Mouse (Mus musculus): ENCODE measurements around the gene Gm9049. TPM values are rescaled to one million over a fixed set of nuclear protein-coding genes. Genes with fewer than 3 reads are reported as not detected.
"Not testable (repeated sequence)": the region's sequence is repeated elsewhere in the genome, so short reads cannot be mapped to it uniquely, and the experiment has no call there.

Gm9049 gene
- 0.09 TPM in 1 of 2 replicates, not detected in the other for polyA plus RNA-seq (2016; fragmentation: Nextera tagmentation; extraction: Ambion mirVana)

DNA sequence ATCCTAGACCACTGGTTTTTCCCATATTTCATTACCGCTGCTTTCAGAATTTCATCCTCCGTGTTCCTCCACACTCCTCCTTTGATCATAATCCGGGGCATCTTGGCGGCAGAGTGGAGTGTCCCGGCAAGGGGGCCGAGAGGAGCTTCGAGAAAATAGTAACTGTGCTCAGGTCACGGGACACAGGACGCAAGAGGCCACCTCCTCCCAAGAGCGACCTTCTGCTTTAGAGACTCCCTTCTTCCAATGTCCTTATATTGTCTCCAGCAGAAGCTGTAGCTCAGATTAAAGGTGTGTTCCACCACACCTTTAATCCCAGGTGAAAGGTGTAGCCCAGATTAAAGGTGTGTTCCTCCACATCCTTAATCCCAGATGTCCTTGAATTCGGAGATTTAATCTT is at the start of gene Gm9049:
Gene Gm9049, minus strand, starts transcription at position 101 of the 400 bp plus-strand sequence.
- not testable (repeated sequence) for H3K27ac ChIP-seq; H3K27me3 ChIP-seq (ENCODE audit: insufficient read depth, poor library complexity, severe bottlenecking); H3K4me1 ChIP-seq (replicated peaks); H3K4me3 ChIP-seq; DNase-seq (ENCODE audit: low spot score); H3K36me3 ChIP-seq; H3K9me3 ChIP-seq
- WGBS = 100% methylated on average over 1 of the region's 11 CpGs

GRCm38 (mm10) chr10:118399917-118400316 is 46.0 kb upstream of the Gm9049 start:
- no peak for DNase-seq (ENCODE audit: low spot score)
- Histone ChIP-seq H3K9me3 (no peaks in the 10 kb centered on the region), H3K4me1 (replicated peaks) (no peaks in the 10 kb centered on the region), H3K36me3 (no peaks in the 10 kb centered on the region), H3K27ac (no peak overlapping the region), H3K27me3 (ENCODE audit: insufficient read depth, poor library complexity, severe bottlenecking) (no peaks in the 10 kb centered on the region), H3K4me3 (no peak overlapping the region)
- WGBS = 88% methylated on average over 16 of the region's 16 CpGs

DNA sequence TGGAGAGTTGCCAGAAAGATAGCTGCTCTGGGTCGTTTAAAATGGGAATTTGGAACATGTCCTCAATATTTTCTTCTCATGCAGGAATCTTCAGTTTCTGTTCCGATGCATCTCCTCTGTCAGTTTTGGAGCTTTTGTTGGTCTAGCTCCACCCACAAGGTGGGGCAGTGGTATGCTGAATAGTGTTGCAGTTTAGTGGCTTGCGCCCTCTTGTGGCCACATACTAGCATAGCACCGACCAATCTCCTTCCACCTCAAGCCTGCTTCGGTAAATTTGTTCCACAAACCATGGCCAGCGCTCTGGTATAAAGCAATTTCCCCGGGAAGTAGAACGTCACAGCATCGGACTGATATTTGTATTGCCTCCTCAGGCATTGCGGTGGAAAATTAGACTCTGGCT is 16.5 kb upstream of the Gm9049 start:
- H3K9me3 ChIP-seq = no peaks in the 10 kb centered on the region
- 0 out of 2 replicates have a peak overlapping the region, but pooled peaks have one; percentile 29 for H3K27ac ChIP-seq
- DNase-seq (ENCODE audit: low spot score) = peak; percentile 85
- no peaks in the 10 kb centered on the region for H3K27me3 ChIP-seq (ENCODE audit: insufficient read depth, poor library complexity, severe bottlenecking)
- 15% methylated on average over 10 of the region's 10 CpGs for WGBS
- H3K4me1 ChIP-seq (replicated peaks) = no peaks in the 10 kb centered on the region
- H3K36me3 ChIP-seq = no peaks in the 10 kb centered on the region
- H3K4me3 ChIP-seq = 0 out of 2 replicates have a peak overlapping the region, but pooled peaks have one; percentile 13

DNA sequence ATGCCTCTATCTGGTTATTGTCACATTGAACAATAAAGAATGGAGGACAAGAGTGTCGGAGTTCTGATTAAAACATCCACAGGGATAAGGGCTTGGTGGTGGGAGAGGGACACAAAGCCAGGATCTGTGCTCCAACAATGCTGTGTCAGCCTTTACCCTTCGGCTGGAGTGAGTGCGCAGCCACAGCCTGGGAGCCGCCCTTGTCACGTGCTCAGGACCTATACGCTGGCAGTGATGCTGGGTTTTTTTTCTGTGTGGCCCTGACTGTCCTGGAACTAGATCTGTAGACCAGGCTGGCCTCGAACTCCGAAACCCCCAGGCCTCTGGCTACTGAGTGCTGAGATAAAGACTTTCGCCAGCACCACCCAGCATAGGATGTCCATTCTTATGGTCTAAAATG is 15.6 kb upstream of the Gm9049 start:
- no peak overlapping the region for H3K27ac ChIP-seq
- H3K36me3 ChIP-seq = no peaks in the 10 kb centered on the region
- no peak for DNase-seq (ENCODE audit: low spot score)
- WGBS = 86% methylated on average over 9 of the region's 9 CpGs
- no peak overlapping the region for H3K4me3 ChIP-seq
- H3K9me3 ChIP-seq = no peaks in the 10 kb centered on the region
- no peaks in the 10 kb centered on the region for H3K4me1 ChIP-seq (replicated peaks)
- H3K27me3 ChIP-seq (ENCODE audit: insufficient read depth, poor library complexity, severe bottlenecking) = no peaks in the 10 kb centered on the region

DNA sequence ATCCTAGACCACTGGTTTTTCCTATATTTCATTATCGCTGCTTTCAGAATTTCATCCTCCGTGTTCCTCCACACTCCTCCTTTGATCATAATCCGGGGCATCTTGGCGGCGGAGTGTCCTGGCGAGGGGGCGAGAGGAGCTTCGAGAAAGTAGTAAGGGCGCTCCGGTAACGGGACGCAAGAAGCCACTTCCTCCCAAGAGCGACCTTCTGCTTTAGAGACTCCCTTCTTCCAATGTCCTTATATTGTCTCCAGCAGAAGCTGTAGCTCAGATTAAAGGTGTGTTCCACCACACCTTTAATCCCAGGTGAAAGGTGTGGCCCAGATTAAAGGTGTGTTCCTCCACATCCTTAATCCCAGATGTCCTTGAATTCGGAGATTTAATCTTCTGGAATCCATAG is 5.3 kb downstream of the Gm9049 start, which contains the start of gene Gm9048:
Gene Gm9048, minus strand, starts transcription at position 101 of the 400 bp plus-strand sequence.
- not testable (repeated sequence) for H3K9me3 ChIP-seq; H3K4me1 ChIP-seq (replicated peaks); H3K27ac ChIP-seq; DNase-seq (ENCODE audit: low spot score); H3K27me3 ChIP-seq (ENCODE audit: insufficient read depth, poor library complexity, severe bottlenecking); H3K4me3 ChIP-seq; H3K36me3 ChIP-seq
- 93% methylated on average over 1 of the region's 14 CpGs for WGBS

GRCm38 (mm10) chr10:118343155-118343554 is 10.8 kb downstream of the Gm9049 start, which contains the start of gene Gm9046:
Gene Gm9046, minus strand, starts transcription at chr10:118343255.
- H3K36me3 ChIP-seq; H3K27ac ChIP-seq; H3K4me3 ChIP-seq; H3K4me1 ChIP-seq (replicated peaks); H3K9me3 ChIP-seq; H3K27me3 ChIP-seq (ENCODE audit: insufficient read depth, poor library complexity, severe bottlenecking); DNase-seq (ENCODE audit: low spot score): not testable (repeated sequence)
- WGBS = no CpG with 5 or more reads among the region's 14 CpGs

DNA sequence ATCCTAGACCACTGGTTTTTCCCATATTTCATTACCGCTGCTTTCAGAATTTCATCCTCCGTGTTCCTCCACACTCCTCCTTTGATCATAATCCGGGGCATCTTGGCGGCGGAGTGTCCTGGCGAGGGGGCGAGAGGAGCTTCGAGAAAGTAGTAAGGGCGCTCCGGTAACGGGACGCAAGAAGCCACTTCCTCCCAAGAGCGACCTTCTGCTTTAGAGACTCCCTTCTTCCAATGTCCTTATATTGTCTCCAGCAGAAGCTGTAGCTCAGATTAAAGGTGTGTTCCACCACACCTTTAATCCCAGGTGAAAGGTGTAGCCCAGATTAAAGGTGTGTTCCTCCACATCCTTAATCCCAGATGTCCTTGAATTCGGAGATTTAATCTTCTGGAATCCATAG is 16.2 kb downstream of the Gm9049 start, which contains the start of gene Gm9045:
Gene Gm9045, minus strand, starts transcription at position 101 of the 400 bp plus-strand sequence.
- DNase-seq (ENCODE audit: low spot score); H3K9me3 ChIP-seq; H3K27me3 ChIP-seq (ENCODE audit: insufficient read depth, poor library complexity, severe bottlenecking); H3K27ac ChIP-seq; H3K4me1 ChIP-seq (replicated peaks); H3K4me3 ChIP-seq; H3K36me3 ChIP-seq: not testable (repeated sequence)
- no CpG with 5 or more reads among the region's 14 CpGs for WGBS

- H3K36me3 ChIP-seq; DNase-seq (ENCODE audit: low spot score); H3K9me3 ChIP-seq; H3K27ac ChIP-seq; H3K4me1 ChIP-seq (replicated peaks); H3K4me3 ChIP-seq; H3K27me3 ChIP-seq (ENCODE audit: insufficient read depth, poor library complexity, severe bottlenecking): not testable (repeated sequence)
- WGBS = no CpG with 5 or more reads among the region's 14 CpGs
Measured at GRCm38 (mm10) chr10:118332308-118332707, 21.6 kb downstream of the Gm9049 start, which contains the start of gene Gm9044. Gene Gm9044, minus strand, starts transcription at chr10:118332408.

DNA sequence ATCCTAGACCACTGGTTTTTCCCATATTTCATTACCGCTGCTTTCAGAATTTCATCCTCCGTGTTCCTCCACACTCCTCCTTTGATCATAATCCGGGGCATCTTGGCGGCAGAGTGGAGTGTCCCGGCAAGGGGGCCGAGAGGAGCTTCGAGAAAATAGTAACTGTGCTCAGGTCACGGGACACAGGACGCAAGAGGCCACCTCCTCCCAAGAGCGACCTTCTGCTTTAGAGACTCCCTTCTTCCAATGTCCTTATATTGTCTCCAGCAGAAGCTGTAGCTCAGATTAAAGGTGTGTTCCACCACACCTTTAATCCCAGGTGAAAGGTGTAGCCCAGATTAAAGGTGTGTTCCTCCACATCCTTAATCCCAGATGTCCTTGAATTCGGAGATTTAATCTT is 27.0 kb downstream of the Gm9049 start, which contains the start of gene Gm9040:
Gene Gm9040, minus strand, starts transcription at position 101 of the 400 bp plus-strand sequence.
- not testable (repeated sequence) for H3K36me3 ChIP-seq; H3K4me3 ChIP-seq; H3K27ac ChIP-seq; DNase-seq (ENCODE audit: low spot score); H3K27me3 ChIP-seq (ENCODE audit: insufficient read depth, poor library complexity, severe bottlenecking); H3K4me1 ChIP-seq (replicated peaks); H3K9me3 ChIP-seq
- WGBS = no CpG with 5 or more reads among the region's 11 CpGs

DNA sequence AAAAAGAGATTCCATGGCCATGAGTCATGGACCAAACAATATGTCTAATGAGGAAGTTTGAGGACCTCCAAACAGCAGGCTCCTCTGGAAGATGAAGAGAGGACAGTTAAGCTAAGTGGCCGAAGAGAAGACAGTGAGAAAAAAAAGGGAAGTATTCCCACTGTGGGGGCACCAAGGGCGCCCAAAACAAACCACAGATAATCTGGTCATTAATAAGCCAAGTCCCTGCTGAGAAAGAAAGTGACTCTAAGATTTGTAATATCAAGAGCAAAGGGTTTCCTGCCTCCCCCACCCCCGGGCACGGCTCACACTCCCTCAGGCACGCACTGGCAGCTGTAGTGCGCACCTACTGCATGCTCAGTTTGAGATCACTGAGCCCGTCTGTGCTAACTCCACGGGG is 34.9 kb downstream of the Gm9049 start:
- Histone ChIP-seq H3K4me3 (no peak overlapping the region), H3K27ac (no peak overlapping the region), H3K36me3 (no peaks in the 10 kb centered on the region), H3K9me3 (no peaks in the 10 kb centered on the region), H3K4me1 (replicated peaks) (no peaks in the 10 kb centered on the region), H3K27me3 (ENCODE audit: insufficient read depth, poor library complexity, severe bottlenecking) (no peaks in the 10 kb centered on the region)
- no peak for DNase-seq (ENCODE audit: low spot score)
- 90% methylated on average over 8 of the region's 8 CpGs for WGBS

DNA sequence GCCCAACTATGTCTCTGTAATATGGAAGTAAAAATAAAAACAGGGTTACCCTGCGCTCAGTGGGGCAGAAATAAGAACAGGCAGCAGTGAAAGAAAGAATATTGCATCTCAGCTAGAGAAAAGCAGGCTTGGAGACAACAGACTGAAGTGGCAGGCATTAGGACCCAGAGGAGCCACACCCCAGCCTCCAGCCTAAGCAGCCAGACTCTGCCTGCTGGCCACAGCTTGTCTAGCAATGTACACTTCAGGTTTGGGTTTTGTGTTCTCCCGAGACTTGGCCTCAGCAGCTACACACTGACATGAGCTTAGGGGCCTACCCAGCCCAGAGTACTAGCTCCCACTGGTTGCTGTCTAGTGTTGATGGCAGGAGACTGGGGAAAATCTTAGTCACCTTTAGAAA is 51.8 kb downstream of the Gm9049 start:
- 42% methylated on average over 2 of the region's 2 CpGs for WGBS

More for the DNA sequence above, 51.8 kb downstream of the Gm9049 start:
- H3K27ac ChIP-seq; H3K4me3 ChIP-seq; DNase-seq (ENCODE audit: low spot score); H3K27me3 ChIP-seq (ENCODE audit: insufficient read depth, poor library complexity, severe bottlenecking); H3K4me1 ChIP-seq (replicated peaks); H3K36me3 ChIP-seq; H3K9me3 ChIP-seq: not testable (repeated sequence)

All from hindbrain, embryonic 10.5 days (tissue).